Mouse (Mus musculus) CH12.LX (cell line): ENCODE data around the gene Plxnb2. TPM values are rescaled to one million over a fixed set of nuclear protein-coding genes. Genes with fewer than 3 reads are reported as not detected.

Source experiments
- DNase-seq: peaks from one replicate; pipeline ENCODE4 v3.0.0-alpha.2; 2013; ENCODE audit errors: extremely low read depth
- H3K27ac ChIP-seq: 2 replicates; pipeline ENCODE4 v1.5.1; 2012; ENCODE audit warnings: low read depth, mild to moderate bottlenecking, control low read depth, moderate library complexity; ENCODE audit not compliant: insufficient read depth
- H3K27me3 ChIP-seq: replicated peaks from 2 replicates; pipeline ENCODE3; 2012; ENCODE audit warnings: inconsistent platforms
- H3K36me3 ChIP-seq, 2 experiments: replicated peaks in 1 of 2; 2 replicates each; pipeline versions ENCODE3 to v1.6.1; 2012; ENCODE audit warnings: inconsistent platforms in 1 of 2, low read length in 1 of 2, mild to moderate bottlenecking in 1 of 2, mixed read lengths in 1 of 2, moderate library complexity in 1 of 2; ENCODE audit not compliant: control insufficient read depth in 1 of 2, insufficient read depth in 1 of 2
- H3K4me1 ChIP-seq, 2 experiments: 2 replicates each; pipeline ENCODE4 v1.6.1; 2012; ENCODE audit warnings: inconsistent platforms in 1 of 2, moderate library complexity in 1 of 2; ENCODE audit not compliant: insufficient read depth in 2 of 2, control insufficient read depth in 1 of 2
- H3K4me2 ChIP-seq: 2 replicates; pipeline ENCODE4 v1.6.1; 2012; ENCODE audit warnings: low read depth, mild to moderate bottlenecking, control low read depth; ENCODE audit not compliant: poor library complexity, insufficient read depth, severe bottlenecking
- H3K4me3 ChIP-seq, 3 experiments: fragments of 150-350 bp in 1 of 3; sonication (generic) in 1 of 3; replicated peaks in 1 of 3; 2 replicates each; pipeline versions ENCODE3 to v1.5.1; 2011 to 2012; ENCODE audit warnings: low read depth in 2 of 3, low read length in 2 of 3, mild to moderate bottlenecking in 2 of 3, moderate library complexity in 2 of 3, control low read depth in 1 of 3, improper control_type of control experiment in 1 of 3, inconsistent platforms in 1 of 3, mixed read lengths in 1 of 3; ENCODE audit not compliant: poor library complexity in 1 of 3
- H3K79me2 ChIP-seq: replicated peaks from 2 replicates; pipeline ENCODE4 v1.6.1; 2012; ENCODE audit warnings: mild to moderate bottlenecking, moderate library complexity; ENCODE audit not compliant: control insufficient read depth, poor library complexity, insufficient read depth, severe bottlenecking; ENCODE audit errors: extremely low read depth
- H3K9ac ChIP-seq: 2 replicates; pipeline ENCODE4 v1.6.1; 2012; ENCODE audit warnings: low read depth, mild to moderate bottlenecking, control low read depth, moderate library complexity; ENCODE audit not compliant: insufficient read depth
- H3K9me3 ChIP-seq: replicated peaks from 2 replicates; pipeline ENCODE3; 2012; ENCODE audit warnings: low read length, inconsistent platforms, mixed read lengths
- BHLHE40 ChIP-seq: IDR thresholded peaks from 2 replicates; pipeline ENCODE4 v1.6.1; 2011; ENCODE audit warnings: mild to moderate bottlenecking, low read depth, low read length, improper control_type of control experiment
- CHD1 ChIP-seq: IDR thresholded peaks from 2 replicates; pipeline ENCODE4 v1.6.1; 2012; ENCODE audit warnings: low read depth, low read length, improper control_type of control experiment, inconsistent platforms
- CHD2 ChIP-seq: IDR thresholded peaks from 2 replicates; pipeline ENCODE4 v1.6.1; 2011; ENCODE audit warnings: low read length, improper control_type of control experiment
- CTCF ChIP-seq, 2 experiments: IDR thresholded peaks in 1 of 2; conservative IDR thresholded peaks in 1 of 2; 2 replicates each; pipeline ENCODE4 v1.5.1; 2011 to 2012; ENCODE audit warnings: low read depth in 2 of 2, low read length in 2 of 2, improper control_type of control experiment in 1 of 2, inconsistent platforms in 1 of 2, mild to moderate bottlenecking in 1 of 2, moderate library complexity in 1 of 2
- E2F4 ChIP-seq: IDR thresholded peaks from 2 replicates; pipeline ENCODE4 v1.6.1; 2011; ENCODE audit warnings: low read depth, low read length, improper control_type of control experiment; ENCODE audit not compliant: insufficient replicate concordance
- ELF1 ChIP-seq: IDR thresholded peaks from 2 replicates; pipeline ENCODE4 v1.6.1; 2014; ENCODE audit warnings: low read depth, mild to moderate bottlenecking, inconsistent platforms, low read length, improper control_type of control experiment
- EP300 ChIP-seq: IDR thresholded peaks from 2 replicates; pipeline ENCODE4 v1.6.1; 2011; ENCODE audit warnings: low read length, improper control_type of control experiment
- ETS1 ChIP-seq: conservative IDR thresholded peaks from 2 replicates; pipeline ENCODE4 v1.6.1; 2012; ENCODE audit warnings: low read depth, mild to moderate bottlenecking, inconsistent platforms, low read length, improper control_type of control experiment, moderate library complexity
- GABPA ChIP-seq: IDR thresholded peaks from 2 replicates; pipeline ENCODE4 v1.6.1; 2012; ENCODE audit warnings: low read depth, low read length, improper control_type of control experiment, inconsistent platforms; ENCODE audit not compliant: insufficient replicate concordance
- HCFC1 ChIP-seq: IDR thresholded peaks from 2 replicates; pipeline ENCODE4 v1.6.1; 2012; ENCODE audit warnings: low read depth, mild to moderate bottlenecking, inconsistent platforms, low read length, improper control_type of control experiment
- IRF4 ChIP-seq: IDR thresholded peaks from 2 replicates; pipeline ENCODE4 v1.6.1; 2014; ENCODE audit warnings: low read depth, mild to moderate bottlenecking, inconsistent platforms, low read length, improper control_type of control experiment
- JUN ChIP-seq: IDR thresholded peaks from 2 replicates; pipeline ENCODE4 v1.6.1; 2011; ENCODE audit warnings: low read depth, mild to moderate bottlenecking, low read length, improper control_type of control experiment, moderate library complexity; ENCODE audit not compliant: insufficient read depth
- JUND ChIP-seq: conservative IDR thresholded peaks from 2 replicates; pipeline ENCODE4 v1.6.1; 2011; ENCODE audit warnings: low read depth, low read length, improper control_type of control experiment
- KAT2A ChIP-seq: IDR thresholded peaks from 2 replicates; pipeline ENCODE4 v1.6.1; 2012; ENCODE audit warnings: low read length, improper control_type of control experiment, inconsistent platforms; ENCODE audit not compliant: insufficient replicate concordance
- MAFK ChIP-seq: IDR thresholded peaks from 2 replicates; pipeline ENCODE4 v1.6.1; 2011; ENCODE audit warnings: low read length, improper control_type of control experiment; ENCODE audit not compliant: insufficient replicate concordance
- MAX ChIP-seq: IDR thresholded peaks from 2 replicates; pipeline ENCODE4 v1.6.1; 2011; ENCODE audit warnings: low read length, improper control_type of control experiment
- MAZ ChIP-seq: IDR thresholded peaks from 2 replicates; pipeline ENCODE4 v1.6.1; 2012; ENCODE audit warnings: low read depth, mild to moderate bottlenecking, inconsistent platforms, low read length, improper control_type of control experiment, moderate library complexity
- MEF2A ChIP-seq: IDR thresholded peaks from 2 replicates; pipeline ENCODE4 v1.6.1; 2014; ENCODE audit warnings: low read depth, mild to moderate bottlenecking, inconsistent platforms, low read length, improper control_type of control experiment, borderline replicate concordance
- MXI1 ChIP-seq: IDR thresholded peaks from 2 replicates; pipeline ENCODE4 v1.6.1; 2011; ENCODE audit warnings: mild to moderate bottlenecking, low read depth, low read length, improper control_type of control experiment
- MYC ChIP-seq: IDR thresholded peaks from 2 replicates; pipeline ENCODE4 v1.6.1; 2011; ENCODE audit warnings: low read depth, mild to moderate bottlenecking, improper control_type of control experiment, low read length
- NELFE ChIP-seq: IDR thresholded peaks from 2 replicates; pipeline ENCODE4 v1.6.1; 2011; ENCODE audit warnings: low read depth, low read length, improper control_type of control experiment
- NRF1 ChIP-seq: IDR thresholded peaks from 2 replicates; pipeline ENCODE4 v1.6.1; 2014; ENCODE audit warnings: low read depth, mild to moderate bottlenecking, inconsistent platforms, low read length, improper control_type of control experiment, moderate library complexity
- PAX5 ChIP-seq: IDR thresholded peaks from 2 replicates; pipeline ENCODE4 v1.6.1; 2012; ENCODE audit warnings: low read length, inconsistent platforms, mixed read lengths
- POLR2A ChIP-seq: IDR thresholded peaks from 2 replicates; pipeline ENCODE4 v1.6.1; 2011; ENCODE audit warnings: low read depth, mild to moderate bottlenecking, improper control_type of control experiment, low read length
- POLR2AphosphoS2 ChIP-seq: IDR thresholded peaks from 2 replicates; pipeline ENCODE4 v1.6.1; 2011; ENCODE audit warnings: low read depth, low read length, improper control_type of control experiment
- RAD21 ChIP-seq: IDR thresholded peaks from 2 replicates; pipeline ENCODE4 v1.6.1; 2011; ENCODE audit warnings: low read depth, mild to moderate bottlenecking, low read length, improper control_type of control experiment, moderate library complexity
- RCOR1 ChIP-seq: conservative IDR thresholded peaks from 2 replicates; pipeline ENCODE4 v1.6.1; 2012; ENCODE audit warnings: low read depth, mild to moderate bottlenecking, inconsistent platforms, low read length, improper control_type of control experiment
- SIN3A ChIP-seq: IDR thresholded peaks from 2 replicates; pipeline ENCODE4 v1.6.1; 2012; ENCODE audit warnings: low read length, improper control_type of control experiment, inconsistent platforms
- SMC3 ChIP-seq: IDR thresholded peaks from 2 replicates; pipeline ENCODE4 v1.6.1; 2011; ENCODE audit warnings: low read depth, low read length, improper control_type of control experiment
- TBP ChIP-seq: conservative IDR thresholded peaks from 2 replicates; pipeline ENCODE4 v1.6.1; 2011; ENCODE audit warnings: low read depth, low read length, improper control_type of control experiment
- TCF12 ChIP-seq: IDR thresholded peaks from 2 replicates; pipeline ENCODE4 v1.6.1; 2014; ENCODE audit warnings: low read depth, mild to moderate bottlenecking, inconsistent platforms, low read length, improper control_type of control experiment
- UBTF ChIP-seq: IDR thresholded peaks from 2 replicates; pipeline ENCODE4 v1.6.1; 2012; ENCODE audit warnings: low read depth, mild to moderate bottlenecking, inconsistent platforms, low read length, improper control_type of control experiment, moderate library complexity
- USF1 ChIP-seq: IDR thresholded peaks from 2 replicates; pipeline ENCODE4 v1.6.1; 2014; ENCODE audit warnings: low read depth, mild to moderate bottlenecking, inconsistent platforms, low read length, improper control_type of control experiment
- USF2 ChIP-seq: conservative IDR thresholded peaks from 2 replicates; pipeline ENCODE4 v1.6.1; 2011; ENCODE audit warnings: low read depth, low read length, improper control_type of control experiment
- ZC3H11A ChIP-seq: IDR thresholded peaks from 2 replicates; pipeline ENCODE4 v1.6.1; 2012; ENCODE audit warnings: low read depth, mild to moderate bottlenecking, inconsistent platforms, low read length, improper control_type of control experiment
- ZKSCAN1 ChIP-seq: IDR thresholded peaks from 2 replicates; pipeline ENCODE4 v1.6.1; 2012; ENCODE audit warnings: low read depth, inconsistent platforms, low read length, improper control_type of control experiment, borderline replicate concordance
- ZMIZ1 ChIP-seq: IDR thresholded peaks from 2 replicates; pipeline ENCODE4 v1.6.1; 2012; ENCODE audit warnings: low read depth, mild to moderate bottlenecking, inconsistent platforms, low read length, improper control_type of control experiment
- ZNF384 ChIP-seq: IDR thresholded peaks from 2 replicates; pipeline ENCODE4 v1.6.1; 2012; ENCODE audit warnings: low read depth, low read length, improper control_type of control experiment, inconsistent platforms
- dilution Hi-C: fragments of 300-500 bp; cut with MboI; formaldehyde crosslinking; loops from 2 replicates; pipeline ENCODE4 v1.14.3; 2020; ENCODE audit warnings: low sequenced_read_pairs; ENCODE audit not compliant: extremely low pct_unique_long_range_greater_than_20kb, extremely low pct_ligation_motif_present
- in situ Hi-C: fragments of 300-500 bp; cut with MboI; formaldehyde crosslinking; loops from 3 replicates; pipeline ENCODE4 v1.14.3; 2019; ENCODE audit warnings: low sequenced_read_pairs, low pct_ligation_motif_present, low pct_unique_long_range_greater_than_20kb, mixed read lengths
- polyA plus RNA-seq: library from polyadenylated mRNA; unstranded; fragments of >175 nt; gene quantifications from 2 replicates; pipeline ENCODE4 v1.2.1, GENCODE M21; 2012; ENCODE audit warnings: low read depth; ENCODE audit not compliant: insufficient read length
- total RNA-seq, 2 experiments: library from RNA; depleted of rRNA; stranded (reverse); fragments of 300-350 nt in 1 of 2; fragments of >200 nt in 1 of 2; gene quantifications; 2 replicates each; pipeline ENCODE4 v1.2.3; 2012 to 2014

The Plxnb2 gene
- total and polyA plus RNA-seq, 3 experiments: 2.9 to 51.5 (median 4.5) TPM

DNA sequence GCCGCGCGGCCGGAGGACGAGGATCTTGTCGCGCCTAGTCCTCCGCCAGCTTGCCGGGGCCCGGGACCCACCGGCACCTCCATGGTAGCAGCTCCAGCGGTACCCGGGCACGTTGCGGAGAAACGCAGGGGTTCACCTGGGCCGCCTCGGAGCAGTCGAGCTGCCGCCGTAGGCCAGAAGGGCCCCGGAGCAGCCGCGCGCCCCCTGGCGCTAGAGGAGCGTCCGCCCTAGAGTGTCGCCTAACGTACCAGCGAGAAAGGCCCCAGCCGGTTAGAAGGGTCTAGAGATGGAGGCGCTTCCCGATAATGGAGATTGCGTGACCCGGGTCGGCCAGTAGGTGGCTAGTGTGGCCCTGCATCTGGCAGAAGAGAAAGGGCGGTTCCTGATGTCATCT, 15.7 kb upstream of the Plxnb2 start, which contains the start of gene Dennd6b:
Dennd6b (minus strand) TSS at position 184 of the 394 bp plus-strand sequence.
- TF ChIP-seq SMC3 (peak; percentile 49), UBTF (0 out of 2 replicates have a peak, but pooled peaks have one; percentile 40), MAZ (no peak), ZKSCAN1 (no peak), POLR2AphosphoS2 (no peak), CHD2 (no peak), MAFK (no peak), MEF2A (peak; percentile 79; the same call in 1 of the 2 replicates), POLR2A (peak; percentile 6; the same call in 1 of the 2 replicates), MAX (peak; percentile 40; the same call in 1 of the 2 replicates), CHD1 (no peak), MYC (peak; percentile 48; the same call in 1 of the 2 replicates), E2F4 (no peak), MXI1 (peak; percentile 72; the same call in 1 of the 2 replicates), RCOR1 (no peak), BHLHE40 (0 out of 2 replicates have a peak, but pooled peaks have one; percentile 26), USF2 (no peak), JUND (no peak), ETS1 (peak; percentile 15; the same call in 1 of the 2 replicates), KAT2A (no peak; the same call in 1 of the 2 replicates), ZMIZ1 (no peak; the same call in 1 of the 2 replicates), CTCF (conservative IDR thresholded peaks at IDR 0.05 in 1 of 2, IDR thresholded peaks at IDR 0.05 in 1 of 2; ENCODE audit: low read depth in 2 of 2, low read length in 2 of 2) (peak; percentile 63 to 96), TBP (no peak; the same call in 1 of the 2 replicates), ZNF384 (no peak), JUN (no peak), NELFE (peak; percentile 3; the same call in 1 of the 2 replicates), ZC3H11A (no peak), USF1 (no peak), HCFC1 (peak; percentile 88), SIN3A (peak; percentile 94), ELF1 (peak; percentile 89), IRF4 (peak; percentile 72), GABPA (peak; percentile 81), NRF1 (peak; percentile 51), PAX5 (no peak), EP300 (no peak), RAD21 (peak; percentile 26), TCF12 (peak; percentile 85)
- peaks cover 3 to 16% of the 10 kb centered on the region in 2 experiments for H3K4me1 ChIP-seq

More for the DNA sequence above, 15.7 kb upstream of the Plxnb2 start, which contains the start of gene Dennd6b:
- Histone ChIP-seq H3K27ac (peak within 1 kb of the TSS; percentile 93), H3K27me3 (no peaks in the 10 kb centered on the region), H3K4me2 (peak within 1 kb of the TSS; percentile 83), H3K4me3 (peak within 1 kb of the TSS; percentile 88 to 98 (median 95)), H3K9ac (peak within 1 kb of the TSS; percentile 99), H3K79me2 (no peaks in the 10 kb centered on the region), H3K9me3 (no peaks in the 10 kb centered on the region), H3K36me3 (peaks cover 0 to 17% of the 10 kb centered on the region in 2 experiments)
- dilution Hi-C loops (no loop called here), in situ Hi-C loops (no loop called here)
- DNase-seq: peak; percentile 97
